Mouse (Mus musculus): Measurements from ENCODE around the gene Gas8.

DNA sequence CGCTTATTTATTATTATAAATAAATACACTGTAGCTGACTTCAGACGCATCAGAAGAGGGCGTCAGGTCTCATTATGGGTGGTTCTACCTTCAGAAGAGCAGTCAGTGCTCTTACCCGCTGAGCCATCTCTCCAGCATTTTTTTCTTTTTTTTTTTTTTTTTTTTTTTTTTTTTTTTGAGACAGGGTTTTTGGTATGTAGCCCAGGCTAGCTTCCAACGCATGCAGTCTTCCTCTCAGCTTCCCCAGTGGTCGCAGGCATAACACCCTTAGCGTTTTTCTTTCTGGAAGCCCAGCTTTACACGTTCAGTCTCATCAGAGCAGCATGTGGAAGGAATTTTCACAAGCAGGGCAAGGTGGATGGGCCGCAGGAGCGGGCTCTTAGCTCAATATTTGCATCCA, 462 bp upstream of the Gas8 start:
- TF ChIP-seq EP300 (optimal IDR thresholded peaks at IDR 0.05) (no peak), CTCF (IDR thresholded peaks at IDR 0.05; ENCODE audit: low read depth) (no peak)
